ENCODE assay signal across 12 mouse cellular contexts in the genomic region with DNA sequence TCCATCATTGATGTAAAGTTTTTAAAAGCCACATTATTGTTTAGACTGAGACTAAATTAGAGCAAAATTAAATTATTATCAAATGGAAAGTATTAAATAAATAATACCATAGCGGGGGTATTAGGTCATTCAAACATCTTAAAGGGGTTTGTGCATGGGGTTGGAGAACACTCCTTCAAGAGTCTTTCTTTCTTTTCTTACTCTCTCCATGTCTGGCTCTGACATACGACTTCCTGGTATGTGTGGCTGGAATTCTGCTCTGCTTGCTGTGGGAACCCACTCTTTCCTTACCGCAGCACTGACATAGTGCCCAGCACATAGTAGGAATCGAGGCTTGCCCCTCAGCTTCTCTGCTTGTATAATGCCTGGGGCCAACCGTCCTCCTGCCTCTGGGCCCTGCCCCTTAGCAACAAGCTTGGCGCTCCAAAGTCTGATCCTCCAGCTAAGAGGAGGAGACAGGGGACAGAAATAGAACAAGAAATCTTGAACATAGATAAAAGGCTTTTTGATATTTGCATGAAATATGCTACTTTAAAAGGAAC. TPM values are rescaled to one million over a fixed set of nuclear protein-coding genes. Genes with fewer than 3 reads are reported as not detected.
DNase-seq lines count a peak whose midpoint lies in the region; ATAC-seq and TF ChIP-seq lines count a peak whose summit lies in the region.
"Had no signal": no experiment of that assay in that cellular context is flagged by ENCODE, and none has a peak within 500 bp of the region (broad histone marks: within the 10 kb centered on the region; RNA-seq: fewer than 3 reads in every experiment).

No protein-coding gene starts in this region.

- peaks cover 34% of the 10 kb centered on the region for H3K4me1 ChIP-seq in lung, embryonic 15.5 days
- peaks cover 17% of the 10 kb centered on the region for H3K4me1 ChIP-seq in heart, embryonic 15.5 days (replicated peaks)
- H3K4me1 ChIP-seq in lung, postnatal 0 days (ENCODE audit: insufficient read depth, low read depth, low read length): peaks cover 8% of the 10 kb centered on the region; the same call in 1 of the 2 replicates
- H3K4me1 ChIP-seq: neural tube, embryonic 13.5 days had no signal

- no peak overlapping the region for H3K9ac ChIP-seq in lung, embryonic 15.5 days
- H3K9ac ChIP-seq in heart, embryonic 15.5 days: 0 out of 2 replicates have a peak overlapping the region, but pooled peaks have one; percentile 24
- no peak overlapping the region for H3K9ac ChIP-seq in lung, postnatal 0 days (replicated peaks; ENCODE audit: low read depth)
- H3K9ac ChIP-seq: neural tube, embryonic 13.5 days had no signal

- peak overlapping the region; percentile 84 for H3K27ac ChIP-seq in lung, embryonic 15.5 days
- H3K27ac ChIP-seq in heart, embryonic 15.5 days: peak overlapping the region; percentile 84
- H3K27ac ChIP-seq in lung, postnatal 0 days (ENCODE audit: low read length): 0 out of 2 replicates have a peak overlapping the region, but pooled peaks have one; percentile 20
- H3K27ac ChIP-seq: neural tube, embryonic 13.5 days had no signal

- peak; percentile 24; the same call in 1 of the 2 replicates for ATAC-seq in lung, embryonic 15.5 days (ENCODE audit: borderline replicate concordance, extremely low read depth, low FRiP score, low TSS enrichment)
- 0 out of 2 replicates have a peak, but pooled peaks have one; percentile 14 for ATAC-seq in heart, embryonic 15.5 days (replicated peaks; ENCODE audit: insufficient number of reproducible peaks, insufficient read depth, low FRiP score, low read depth)
- ATAC-seq in lung, postnatal 0 days: no peak

- no peak for TF ChIP-seq EP300 in lung, postnatal 0 days (IDR thresholded peaks at IDR 0.05)

- no peaks in the 10 kb centered on the region for H3K27me3 ChIP-seq in lung, embryonic 15.5 days
- no peaks in the 10 kb centered on the region for H3K27me3 ChIP-seq in heart, embryonic 15.5 days
- H3K27me3 ChIP-seq in lung, postnatal 0 days (replicated peaks; ENCODE audit: insufficient read depth, low read length): no peaks in the 10 kb centered on the region
- H3K27me3 ChIP-seq: neural tube, embryonic 13.5 days had no signal

- H3K9me3 ChIP-seq in lung, embryonic 15.5 days: no peaks in the 10 kb centered on the region
- H3K9me3 ChIP-seq in heart, embryonic 15.5 days (replicated peaks): no peaks in the 10 kb centered on the region
- H3K9me3 ChIP-seq in lung, postnatal 0 days (ENCODE audit: low read length): no peaks in the 10 kb centered on the region
- H3K9me3 ChIP-seq: neural tube, embryonic 13.5 days had no signal

- peak; percentile 22 for DNase-seq in adrenal gland, postnatal 10 days
- no peak for DNase-seq in adrenal gland, postnatal 4 days (ENCODE audit: low spot score in 2 of 2)
- no peak for DNase-seq in lung, adult 18-20 months
- DNase-seq in lung, postnatal 0 days (ENCODE audit: low spot score): no peak
- DNase-seq in retina, postnatal 1 day: no peak
- no peak for DNase-seq in cerebellum, postnatal 4 days (ENCODE audit: low spot score in 2 of 2)
- DNase-seq: cerebellum, adult 9-11 months; gastrocnemius, postnatal 10 days had no signal

- WGBS in lung, embryonic 15.5 days: 17% methylated on average over 6 of the region's 6 CpGs
- 25% methylated on average over 6 of the region's 6 CpGs for WGBS in heart, embryonic 15.5 days
- 27% methylated on average over 6 of the region's 6 CpGs for WGBS in lung, postnatal 0 days

- TF ChIP-seq CTCF in lung, postnatal 0 days (IDR thresholded peaks at IDR 0.05): no peak

- H3K4me2 ChIP-seq in lung, embryonic 15.5 days: no peak overlapping the region
- 0 out of 2 replicates have a peak overlapping the region, but pooled peaks have one; percentile 9 for H3K4me2 ChIP-seq in heart, embryonic 15.5 days
- H3K4me2 ChIP-seq in lung, postnatal 0 days (replicated peaks; ENCODE audit: low read depth, low read length): no peak overlapping the region
- H3K4me2 ChIP-seq: midbrain, embryonic 11.5 days; neural tube, embryonic 13.5 days had no signal

- no peak overlapping the region for H3K4me3 ChIP-seq in lung, embryonic 15.5 days
- H3K4me3 ChIP-seq in heart, embryonic 15.5 days: no peak overlapping the region
- no peak overlapping the region for H3K4me3 ChIP-seq in lung, postnatal 0 days (ENCODE audit: low read depth, low read length)
- H3K4me3 ChIP-seq: neural tube, embryonic 13.5 days had no signal

- H3K36me3 ChIP-seq in lung, embryonic 15.5 days: no peaks in the 10 kb centered on the region
- H3K36me3 ChIP-seq in heart, embryonic 15.5 days: no peaks in the 10 kb centered on the region
- H3K36me3 ChIP-seq in lung, postnatal 0 days (ENCODE audit: insufficient read depth, low read length): no peaks in the 10 kb centered on the region
- H3K36me3 ChIP-seq: neural tube, embryonic 13.5 days had no signal

RNA-seq across cellular contexts. Expression of gene Arid5b, which starts 40.0 kb away (rescaled TPM):
- total RNA-seq in adrenal gland, postnatal 10 days (2021): 10 to 100 TPM; 25.8 to 31.5 TPM
- total RNA-seq in adrenal gland, postnatal 4 days (2021): 10 to 100 TPM; 47.2 to 47.8 TPM
- 36.7 and 39.1 TPM in 2 replicates for polyA plus RNA-seq in lung, embryonic 15.5 days (2015; fragmentation: Nextera tagmentation; extraction: Ambion mirVana)
- 21.5 and 22.7 TPM in 2 replicates for polyA plus RNA-seq in heart, embryonic 15.5 days (2015; fragmentation: Nextera tagmentation; extraction: Ambion mirVana)
- 42.8 and 50.8 TPM in 2 replicates for polyA plus RNA-seq in lung, postnatal 0 days (2015; fragmentation: Nextera tagmentation; extraction: Ambion mirVana)

Comparison
In these comparisons a context has a peak if more than half of its experiments do, and no peak if none do; other contexts are left out.
1. H3K27ac ChIP-seq: peak in every context shown above with its lines; median percentile 84 in lung, embryonic 15.5 days; 84 in heart, embryonic 15.5 days; 20 in lung, postnatal 0 days.